Mouse (Mus musculus) hindbrain, embryonic 10.5 days (tissue): ENCODE measurements around the gene Cela1. TPM values are rescaled to one million over a fixed set of nuclear protein-coding genes. Genes with fewer than 3 reads are reported as not detected.

Source experiments
- DNase-seq: peaks from one replicate; pipeline ENCODE4 v3.0.0-alpha.2; 2017; ENCODE audit warnings: low spot score
- H3K27ac ChIP-seq: fragments of 300-500 bp; sonication (generic); 2 replicates; pipeline ENCODE4 v1.5.1; 2016; ENCODE audit warnings: mild to moderate bottlenecking, moderate library complexity
- H3K27me3 ChIP-seq: fragments of 300-500 bp; sonication (generic); 2 replicates; pipeline ENCODE4 v1.6.1; 2016; ENCODE audit warnings: mild to moderate bottlenecking; ENCODE audit not compliant: poor library complexity, insufficient read depth, severe bottlenecking
- H3K36me3 ChIP-seq: fragments of 300-500 bp; sonication (generic); 2 replicates; pipeline ENCODE4 v1.6.1; 2016; ENCODE audit warnings: mild to moderate bottlenecking, moderate library complexity
- H3K4me1 ChIP-seq: fragments of 300-500 bp; sonication (generic); replicated peaks from 2 replicates; pipeline ENCODE4 v1.6.1; 2016; ENCODE audit warnings: mild to moderate bottlenecking
- H3K4me3 ChIP-seq: fragments of 300-500 bp; sonication (generic); 2 replicates; pipeline ENCODE4 v1.5.1; 2016; ENCODE audit warnings: mild to moderate bottlenecking, moderate library complexity
- H3K9me3 ChIP-seq: fragments of 300-500 bp; sonication (generic); 2 replicates; pipeline ENCODE4 v1.6.1; 2016; ENCODE audit warnings: mild to moderate bottlenecking, moderate library complexity
- WGBS: fragments of 180-500 bp; shearing (Covaris S2); methylation state at CpG from one replicate; pipeline ENCODE4 v1.1.7; 2016; 5-methylcytosine and 5-hydroxymethylcytosine counted together
- polyA plus RNA-seq: library from polyadenylated mRNA; unstranded; fragments of >200 nt; fragmentation: Nextera tagmentation; extraction: Ambion mirVana; gene quantifications from 2 replicates; pipeline ENCODE4 v1.2.1, GENCODE M21; 2016

Gene Cela1
- polyA plus RNA-seq, 1 experiment from 2014 or later = 1.6 TPM

GRCm38 (mm10) chr15:100624435-100624834, 63.3 kb downstream of the Cela1 start:
- Histone ChIP-seq H3K9me3 (no peaks in the 10 kb centered on the region), H3K4me3 (no peak overlapping the region), H3K27me3 (peaks cover 13% of the 10 kb centered on the region), H3K4me1 (peaks cover 15% of the 10 kb centered on the region), H3K27ac (no peak overlapping the region), H3K36me3 (peaks cover 23% of the 10 kb centered on the region)
- no peak for DNase-seq
- WGBS = 88% methylated on average over 3 of the region's 3 CpGs

Other genes starting within 250 kb of the Cela1 start
- 38.0 and 41.2 TPM in 2 replicates for gene Letmd1, start 218.9 kb downstream of the Cela1 start, polyA plus RNA-seq
- gene Csrnp2, start 192.4 kb downstream of the Cela1 start, polyA plus RNA-seq = 20.9 and 26.2 TPM in 2 replicates
- gene Tfcp2, start 135.9 kb downstream of the Cela1 start, polyA plus RNA-seq = 34.6 and 36.9 TPM in 2 replicates
- gene Pou6f1, start 87.9 kb downstream of the Cela1 start, polyA plus RNA-seq = 4.5 and 9.8 TPM in 2 replicates
- 231 and 240 TPM in 2 replicates for gene Dazap2, start 72.6 kb downstream of the Cela1 start, polyA plus RNA-seq
- 5.7 and 6.5 TPM in 2 replicates for gene Smagp, start 51.0 kb downstream of the Cela1 start, polyA plus RNA-seq
- 4.0 and 4.5 TPM in 2 replicates for gene Bin2, start 18.4 kb downstream of the Cela1 start, polyA plus RNA-seq
- 0.05 and 0.11 TPM in 2 replicates for gene Galnt6, start 41.5 kb upstream of the Cela1 start, polyA plus RNA-seq
- gene Slc4a8, start 73.8 kb upstream of the Cela1 start, polyA plus RNA-seq = 9.5 and 10.0 TPM in 2 replicates
- 15.2 and 15.7 TPM in 2 replicates for gene Scn8a, start 181.9 kb upstream of the Cela1 start, polyA plus RNA-seq